Mouse (Mus musculus) colon, adult 2 months (tissue): ENCODE data around the gene Muc2. TPM values are rescaled to one million over a fixed set of nuclear protein-coding genes. Genes with fewer than 3 reads are reported as not detected.

Source experiments
- polyA plus RNA-seq: library from polyadenylated mRNA; depleted of rRNA; stranded (reverse); fragments of >200 nt; gene quantifications from 2 replicates; pipeline ENCODE4 v1.2.3, GENCODE M21; 2012; rRNA removed

Muc2 gene
- polyA plus RNA-seq, result 9,788 and 12,769 TPM in 2 replicates

DNA sequence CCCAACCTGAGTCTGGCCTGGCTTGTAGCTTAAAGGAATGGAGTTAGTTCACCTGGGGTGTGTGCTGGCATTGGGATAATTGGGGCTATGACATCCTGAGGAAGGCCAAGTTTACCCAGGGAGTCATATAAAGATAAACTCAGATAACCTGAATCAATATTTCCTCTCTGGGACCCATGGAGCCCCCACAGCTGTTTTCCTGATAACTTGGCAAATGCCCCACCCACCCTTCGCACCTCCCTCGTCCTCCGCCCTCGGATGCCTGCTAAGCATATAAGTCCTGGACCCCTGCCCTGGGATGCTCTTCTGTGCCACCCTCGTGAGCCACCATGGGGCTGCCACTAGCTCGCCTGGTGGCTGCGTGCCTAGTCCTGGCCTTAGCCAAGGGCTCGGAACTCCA lies at the start of gene Muc2:
TSS of gene Muc2 (plus strand) at position 301 of the 400 bp plus-strand sequence.

DNA sequence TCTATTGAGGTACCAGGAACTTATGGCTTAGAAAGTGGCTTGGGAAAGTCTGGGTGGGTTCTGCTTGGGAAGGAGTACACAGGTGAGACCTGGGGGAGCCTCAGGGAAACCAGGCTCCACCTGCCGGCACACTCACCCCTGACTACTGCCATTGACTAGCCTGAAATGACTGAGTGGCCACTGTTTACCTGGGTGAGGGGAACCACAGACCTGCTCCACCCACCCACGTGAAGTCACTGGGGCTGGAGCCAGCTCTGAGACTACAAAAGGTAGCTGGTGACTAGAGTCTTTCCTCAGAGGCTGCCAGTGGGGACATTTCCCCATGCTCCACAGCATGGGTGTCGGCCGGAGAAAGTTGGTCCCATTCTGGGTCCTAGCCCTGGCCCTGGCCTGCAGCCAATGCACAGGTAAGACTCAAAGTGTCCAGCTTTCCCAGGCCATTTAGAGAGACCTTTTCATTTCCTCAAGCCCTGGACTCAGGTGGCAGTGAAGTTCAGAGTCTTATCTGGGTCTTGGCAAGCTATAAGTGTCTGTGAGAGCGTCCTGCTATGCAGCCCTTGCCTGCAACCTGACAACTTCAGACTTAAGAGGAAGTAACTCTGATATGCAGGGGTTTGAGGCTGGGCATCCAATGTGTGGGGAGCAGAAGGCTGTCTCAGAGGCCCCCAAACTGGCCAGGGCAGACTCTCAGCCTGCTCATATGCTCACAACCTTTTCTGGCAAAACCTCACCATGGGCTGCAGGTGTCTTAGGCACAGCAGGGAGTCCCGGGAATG lies 98.7 kb downstream of the Muc2 start, which contains the start of gene Muc5ac:
TSS of gene Muc5ac (plus strand) at position 296 of the 776 bp plus-strand sequence.

Other genes with a start within 250 kb of the Muc2 start
- 11.9 and 14.2 TPM in 2 replicates for gene Pidd1, start 246.3 kb upstream of the Muc2 start, polyA plus RNA-seq
- gene Rplp2, start 243.0 kb upstream of the Muc2 start, polyA plus RNA-seq, result 439 and 527 TPM in 2 replicates
- gene Pnpla2, start 235.1 kb upstream of the Muc2 start, polyA plus RNA-seq, result 212 and 220 TPM in 2 replicates
- 147 and 153 TPM in 2 replicates for gene Cracr2b, start 229.2 kb upstream of the Muc2 start, polyA plus RNA-seq
- gene Cd151, start 222.9 kb upstream of the Muc2 start, polyA plus RNA-seq, result 370 and 431 TPM in 2 replicates
- 27.1 and 30.2 TPM in 2 replicates for gene Polr2l, start 215.2 kb upstream of the Muc2 start, polyA plus RNA-seq
- gene Tspan4, start 215.1 kb upstream of the Muc2 start, polyA plus RNA-seq, result 30.1 and 34.6 TPM in 2 replicates
- 37.4 and 44.9 TPM in 2 replicates for gene Chid1, start 150.5 kb upstream of the Muc2 start, polyA plus RNA-seq
- 38.8 and 43.3 TPM in 2 replicates for gene Ap2a2, start 128.2 kb upstream of the Muc2 start, polyA plus RNA-seq
- gene Muc6, start 35.0 kb upstream of the Muc2 start, polyA plus RNA-seq, result 0.14 and 0.29 TPM in 2 replicates
- gene Muc5ac, start 98.6 kb downstream of the Muc2 start, polyA plus RNA-seq, result not detected in 2 replicates
- gene Muc5b, start 148.7 kb downstream of the Muc2 start, polyA plus RNA-seq, result 0.02 TPM in 1 of 2 replicates, not detected in the other
- 51.7 and 56.3 TPM in 2 replicates for gene Tollip, start 228.2 kb downstream of the Muc2 start, polyA plus RNA-seq